Mouse (Mus musculus): Measurements from ENCODE around the gene Fthl17e.
"Not testable (repeated sequence)": the region's sequence is repeated elsewhere in the genome, so short reads cannot be mapped to it uniquely, and the experiment has no call there.

DNA sequence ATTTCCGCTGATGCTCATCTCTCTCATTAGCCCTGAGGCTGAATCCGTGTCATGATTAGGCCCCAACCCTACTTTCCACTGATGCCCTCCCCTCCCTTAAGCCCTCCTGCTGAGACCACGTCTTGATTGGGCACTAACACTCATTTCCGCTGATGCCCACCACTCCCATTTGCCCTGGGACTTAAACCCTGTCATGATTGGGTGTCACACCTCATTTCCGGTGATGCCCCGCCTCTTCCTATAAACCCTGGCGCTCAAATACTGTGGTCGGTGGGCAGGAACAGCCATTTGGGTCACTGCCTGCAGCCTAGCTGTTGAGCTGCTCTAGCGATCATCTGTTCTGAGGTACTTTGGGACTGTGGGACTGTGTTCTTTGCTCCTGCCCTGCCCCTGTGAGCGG, at the start of gene Fthl17e:
- not testable (repeated sequence) for TF ChIP-seq CTCF, EP300 (IDR thresholded peaks at IDR 0.05; ENCODE audit: low read depth)

Data from liver, embryonic 14.5 days (tissue).